Mouse (Mus musculus) cerebellum, adult 18-20 months (tissue): ENCODE measurements around the gene Nt5c2.

Experiments used
- DNase-seq, 2 experiments: peaks; one replicate each; pipeline ENCODE4 v3.0.0; 2021

Gene Nt5c2

GRCm38 (mm10) chr19:46837290-46838079, 177.5 kb downstream of the Nt5c2 start:
- DNase-seq, result no peak

GRCm38 (mm10) chr19:46836085-46836484, 178.9 kb downstream of the Nt5c2 start:
- no peak for DNase-seq

GRCm38 (mm10) chr19:46835339-46835738, 179.6 kb downstream of the Nt5c2 start:
- no peak for DNase-seq

GRCm38 (mm10) chr19:46834301-46834700, 180.7 kb downstream of the Nt5c2 start:
- DNase-seq, result no peak
